Mouse (Mus musculus) adrenal gland, postnatal 25 days (tissue): ENCODE results near the gene Pitx1. TPM values are rescaled to one million over a fixed set of nuclear protein-coding genes. Genes with fewer than 3 reads are reported as not detected.

Source experiments
- DNase-seq: peaks from one replicate; pipeline ENCODE4 v3.0.0; 2021; ENCODE audit warnings: mixed read lengths
- long read RNA-seq: library from polyadenylated mRNA; stranded (forward); transcript quantifications from one replicate; pipeline ENCODE4 v2.0.0, GENCODE M21; 2021
- total RNA-seq: library from RNA; stranded (reverse); gene quantifications from 2 replicates; pipeline ENCODE4 v1.2.3, GENCODE M21; 2021

The Pitx1 gene
- not detected in 2 replicates for total RNA-seq
- long read RNA-seq = 0 reads

GRCm38 (mm10) chr13:55836142-55836625 lies at the start of gene Pitx1:
Gene Pitx1, minus strand, starts transcription at chr13:55836192.
- no peak for DNase-seq

DNA sequence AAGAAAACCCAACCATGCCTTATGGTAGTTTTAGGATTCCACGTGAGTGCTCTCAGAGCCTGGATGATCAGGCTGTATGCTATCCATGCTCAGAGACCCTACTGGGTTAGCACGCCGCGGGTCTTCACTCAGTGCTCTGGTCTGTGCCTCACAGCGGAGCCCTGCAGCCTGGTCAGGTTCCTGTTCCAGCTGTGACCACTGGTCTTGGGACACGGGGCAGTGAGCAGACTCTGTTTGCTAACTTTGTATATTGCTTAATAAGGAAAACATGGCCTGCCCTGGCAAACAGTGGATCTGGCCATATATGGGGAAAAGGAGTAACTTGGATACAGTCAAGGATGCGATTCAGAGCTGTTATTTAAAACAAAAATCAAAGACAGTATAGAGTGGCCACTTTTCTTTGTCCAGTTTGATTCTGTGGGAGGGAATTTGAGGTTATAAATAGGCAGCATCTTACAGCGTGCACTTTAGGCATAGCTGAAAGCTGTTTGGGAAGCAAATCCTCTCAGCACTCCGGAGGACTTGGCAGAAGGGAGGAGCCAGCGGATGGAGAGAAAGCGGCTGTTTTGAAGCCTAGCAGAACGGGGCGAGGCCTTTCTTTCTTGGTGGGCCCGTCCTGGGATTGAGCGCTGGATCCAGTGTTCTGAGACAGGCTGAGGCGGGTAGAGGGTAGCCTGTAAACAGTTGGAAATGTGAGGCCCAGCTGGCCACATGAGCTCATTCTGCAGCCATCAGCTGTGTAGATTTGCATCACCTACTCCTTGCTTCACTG lies 45.6 kb upstream of the Pitx1 start:
- DNase-seq = no peak

GRCm38 (mm10) chr13:55878353-55878752 lies 42.4 kb upstream of the Pitx1 start:
- no peak for DNase-seq

- DNase-seq = no peak
Measured at GRCm38 (mm10) chr13:55871410-55871809, 35.4 kb upstream of the Pitx1 start.

GRCm38 (mm10) chr13:55870001-55870400 lies 34.0 kb upstream of the Pitx1 start:
- DNase-seq = no peak

GRCm38 (mm10) chr13:55867540-55868103 lies 31.6 kb upstream of the Pitx1 start:
- no peak for DNase-seq

DNA sequence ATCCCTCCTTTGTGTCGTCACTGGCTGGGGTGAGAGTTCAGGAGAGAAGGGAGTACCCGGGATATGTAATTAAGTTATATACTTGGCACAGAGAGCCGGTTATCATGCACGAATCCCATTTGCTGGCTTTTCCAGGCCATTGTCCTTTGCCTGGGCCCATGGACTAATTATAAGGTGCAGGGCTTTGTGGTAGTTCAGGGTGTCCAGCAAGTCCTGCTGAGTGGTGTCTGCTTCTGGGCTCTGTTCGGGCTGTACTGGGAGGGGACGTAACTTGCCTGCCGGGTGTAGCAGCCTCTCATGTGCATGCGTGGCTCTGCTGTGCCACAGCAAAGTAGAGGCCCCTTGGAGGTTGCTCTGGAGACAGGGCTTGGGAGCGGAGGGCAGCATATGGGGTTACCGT lies 24.5 kb upstream of the Pitx1 start:
- no peak for DNase-seq

DNA sequence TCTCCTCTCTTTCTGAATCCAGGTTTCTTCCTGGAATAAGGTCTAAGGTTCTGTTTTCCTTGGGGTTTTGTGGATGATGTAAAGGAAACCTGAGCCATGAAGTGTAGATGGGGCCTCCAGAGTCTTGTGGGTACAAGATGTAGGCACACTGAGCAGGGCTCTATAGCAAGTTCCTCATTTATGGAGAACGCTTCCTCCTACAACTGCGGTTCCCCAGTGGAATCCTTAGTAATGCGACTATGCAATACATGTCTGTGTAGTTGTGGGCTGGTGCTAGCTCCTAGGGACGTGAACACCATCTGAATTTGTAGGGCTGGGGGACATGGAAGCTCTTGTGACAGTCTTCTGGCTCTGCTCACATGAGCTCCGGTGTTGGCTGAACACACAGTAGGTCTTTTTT lies 22.5 kb upstream of the Pitx1 start:
- no peak for DNase-seq

GRCm38 (mm10) chr13:55855793-55856192 lies 19.8 kb upstream of the Pitx1 start:
- no peak for DNase-seq

- no peak for DNase-seq
Measured at GRCm38 (mm10) chr13:55852205-55852604, 16.2 kb upstream of the Pitx1 start.

GRCm38 (mm10) chr13:55850726-55851125 lies 14.7 kb upstream of the Pitx1 start:
- DNase-seq = no peak

GRCm38 (mm10) chr13:55848604-55849190 lies 12.7 kb upstream of the Pitx1 start:
- no peak for DNase-seq

DNA sequence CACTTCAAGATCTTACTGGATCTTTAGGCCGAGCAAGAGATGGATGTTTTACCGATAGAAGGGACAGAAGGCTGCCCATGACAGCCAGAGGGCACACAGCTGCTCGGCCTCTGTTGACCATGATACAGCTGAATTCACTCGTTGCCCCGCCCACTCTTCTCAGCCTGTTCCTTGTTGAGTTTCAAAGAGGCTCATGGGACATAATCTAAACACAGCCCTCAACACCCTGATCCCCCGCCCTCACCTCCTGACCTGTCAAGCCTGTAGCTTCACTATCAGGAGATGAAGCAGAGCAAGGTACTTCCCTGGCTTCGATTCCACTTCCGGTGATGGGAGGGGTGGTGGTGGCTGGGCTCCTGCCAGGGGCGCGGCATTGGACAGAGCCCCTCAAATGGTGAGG lies 11.8 kb upstream of the Pitx1 start:
- DNase-seq = no peak

GRCm38 (mm10) chr13:55843700-55844099 lies 7.7 kb upstream of the Pitx1 start:
- no peak for DNase-seq

DNA sequence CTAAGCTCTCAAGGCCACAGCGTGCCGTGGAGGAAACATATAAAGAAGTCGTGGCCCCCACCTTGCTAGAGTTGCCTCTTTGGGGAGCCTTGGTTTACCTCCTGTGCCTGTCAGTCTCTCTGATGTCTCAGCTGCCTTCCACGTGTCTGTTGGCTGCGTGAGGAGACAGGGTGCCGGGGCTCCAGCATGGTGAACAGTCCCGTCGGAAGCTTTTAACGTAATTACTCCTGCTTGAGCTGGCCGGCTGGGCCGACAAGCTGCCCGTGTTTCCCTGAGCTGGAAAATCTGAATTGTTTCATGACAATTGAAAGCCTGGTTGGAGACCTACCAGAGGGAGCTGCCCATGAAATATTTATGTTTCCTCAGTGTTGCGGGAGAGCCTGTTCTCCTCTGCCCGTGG lies 4.2 kb upstream of the Pitx1 start:
- DNase-seq = no peak

DNA sequence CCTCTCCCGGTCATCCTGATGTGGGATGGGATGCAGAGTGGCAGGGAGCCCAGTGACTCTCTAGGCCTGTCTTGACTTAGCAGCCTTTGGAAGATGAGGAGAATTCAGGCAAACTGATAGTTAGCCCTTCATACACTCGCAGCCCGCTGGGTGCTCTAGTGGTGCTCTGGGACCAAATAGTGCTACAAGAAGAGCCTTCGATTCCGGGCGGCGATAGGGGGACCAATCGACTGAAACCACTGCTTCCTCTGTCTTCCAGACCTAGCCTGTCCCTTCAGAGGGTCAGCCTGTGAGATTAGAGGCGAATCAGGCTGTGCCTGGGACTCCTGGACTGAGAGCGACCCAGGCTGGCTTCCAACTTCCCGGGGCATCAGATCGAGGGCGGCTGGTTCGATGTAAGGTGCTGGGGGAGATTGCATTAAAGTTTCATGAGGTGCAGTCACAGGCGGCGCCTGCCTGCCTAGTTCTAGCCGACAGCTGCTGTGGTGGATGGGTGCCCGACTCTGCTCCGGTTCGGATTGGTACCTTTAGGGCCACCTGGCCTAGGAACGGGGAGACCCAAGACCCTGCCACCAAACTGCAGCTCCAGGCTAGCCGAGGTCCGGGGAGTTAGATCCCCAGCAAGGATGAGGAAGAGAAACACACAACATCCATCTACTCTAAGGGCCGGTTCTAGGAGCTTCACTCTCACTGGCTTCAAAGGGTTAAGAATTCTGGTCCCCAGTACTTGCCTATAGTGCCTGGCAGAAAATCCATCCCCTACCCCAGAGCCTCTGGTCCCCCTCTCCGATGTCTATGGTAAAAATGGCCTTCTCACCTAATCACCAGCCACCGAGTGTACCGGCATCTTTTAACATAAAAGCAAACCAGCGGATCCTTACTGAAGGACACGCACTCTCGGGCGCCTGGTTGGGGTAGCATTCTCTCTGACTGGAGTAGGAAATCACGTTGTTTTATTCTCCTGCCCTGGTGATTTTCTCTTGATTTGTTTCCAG lies 1.1 kb upstream of the Pitx1 start:
- DNase-seq = no peak

DNA sequence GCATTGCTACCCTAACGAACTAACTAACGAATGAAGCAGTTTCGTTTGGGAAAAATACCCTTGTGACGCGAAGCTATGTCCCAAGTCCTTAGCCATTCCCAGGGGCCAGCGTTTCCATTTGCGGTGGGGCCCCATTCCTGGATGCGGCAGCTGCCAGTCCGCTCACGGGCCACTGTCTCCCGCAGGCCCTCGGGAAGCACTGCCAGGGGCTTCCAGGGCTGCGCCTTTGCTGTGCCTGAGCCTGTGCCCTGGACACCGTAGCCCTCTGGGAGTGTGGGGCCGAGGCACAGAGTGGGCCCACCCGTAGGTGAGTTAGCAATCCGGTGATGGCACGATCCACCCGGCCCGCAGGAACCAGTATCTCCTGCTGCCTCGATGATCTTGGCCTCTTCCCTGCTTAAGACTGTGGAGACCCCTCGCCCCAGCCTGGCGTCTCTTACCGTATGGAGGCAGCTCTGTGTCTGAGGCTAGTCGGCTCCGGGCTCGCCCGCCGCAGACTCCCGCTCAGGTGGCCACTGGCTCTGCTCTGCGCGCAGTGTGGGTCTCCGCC lies 369 bp downstream of the Pitx1 start:
- no peak for DNase-seq

GRCm38 (mm10) chr13:55834667-55835066 lies 1.3 kb downstream of the Pitx1 start:
- no peak for DNase-seq

GRCm38 (mm10) chr13:55833921-55834320 lies 2.1 kb downstream of the Pitx1 start:
- no peak for DNase-seq

DNA sequence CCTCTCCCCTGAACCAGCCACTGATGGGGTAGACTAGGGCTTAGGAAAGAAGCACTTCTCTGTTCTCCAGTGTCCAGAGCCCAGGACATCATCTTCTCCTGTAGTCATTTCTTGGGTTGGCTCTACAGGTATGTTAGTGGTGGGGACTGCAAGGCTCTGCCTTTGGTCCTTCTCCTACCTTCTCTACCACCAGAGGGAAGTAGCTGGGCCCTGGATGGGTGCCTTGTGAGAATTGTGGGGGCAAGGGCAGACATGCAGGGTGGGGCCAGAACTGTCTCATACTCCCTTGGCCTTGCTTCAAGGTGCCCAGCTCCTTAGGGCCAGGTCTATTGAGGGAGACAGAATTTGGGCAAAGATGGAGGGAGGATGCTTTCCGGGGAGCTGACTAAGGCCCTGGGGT lies 3.4 kb downstream of the Pitx1 start:
- DNase-seq = no peak

- no peak for DNase-seq
Measured at GRCm38 (mm10) chr13:55831722-55832160, 4.3 kb downstream of the Pitx1 start.
